Mouse (Mus musculus): ENCODE data around the gene Mrtfb.

DNA sequence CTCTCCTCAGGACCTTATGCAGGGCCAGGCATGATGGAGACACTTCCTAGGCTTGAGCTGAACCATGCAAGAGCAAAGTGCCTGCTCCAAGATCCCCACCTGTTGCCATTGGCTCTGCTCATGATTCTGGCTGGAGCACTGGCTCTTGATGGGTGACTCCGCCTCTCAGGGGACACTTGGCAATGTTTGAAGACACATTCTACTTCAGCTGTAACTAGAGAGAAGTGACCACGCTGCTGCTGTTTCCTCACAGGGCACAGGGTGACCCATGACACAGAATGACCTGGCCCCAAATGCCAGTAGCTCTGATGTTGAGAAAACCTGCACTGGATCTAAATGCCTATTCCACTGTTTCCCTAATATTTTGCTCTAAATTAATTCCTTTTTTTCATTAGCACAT, 16.7 kb upstream of the Mrtfb start:
- TF ChIP-seq POLR2AphosphoS5 (IDR thresholded peaks at IDR 0.05; ENCODE audit: insufficient replicate concordance, low read depth, low read length) (no peak), CTCF (IDR thresholded peaks at IDR 0.05; ENCODE audit: low read depth, low read length) (no peak), GATA1 (IDR thresholded peaks at IDR 0.05; ENCODE audit: borderline replicate concordance, low read length) (no peak), GATA2 (IDR thresholded peaks at IDR 0.05; ENCODE audit: borderline replicate concordance, low read depth, low read length) (no peak), TAL1 (conservative IDR thresholded peaks at IDR 0.05; ENCODE audit: low read depth, low read length) (no peak)
